Mouse (Mus musculus): ENCODE results near the gene Umps. TPM values are rescaled to one million over a fixed set of nuclear protein-coding genes. Genes with fewer than 3 reads are reported as not detected.

The Umps gene
- total RNA-seq, 2 experiments from 2014 or later = 20.4 to 23.2 TPM

- intact Hi-C loops (cut with DNase I) = no loop called here
Observed at GRCm38 (mm10) chr16:33965878-33966537, 830 bp downstream of the Umps start.

GRCm38 (mm10) chr16:33963509-33963908 is 3.3 kb downstream of the Umps start:
- intact Hi-C loops (cut with DNase I) = no loop called here
- DNase-seq = no peak

More at GRCm38 (mm10) chr16:33965878-33966537, 830 bp downstream of the Umps start:
- DNase-seq = no peak

- intact Hi-C loops (cut with DNase I) = no loop called here
- no peak for DNase-seq
Observed at GRCm38 (mm10) chr16:33954793-33955192, 12.0 kb downstream of the Umps start.

- DNase-seq = no peak
- intact Hi-C loops (cut with DNase I) = no loop called here
Observed at GRCm38 (mm10) chr16:33953008-33953407, 13.8 kb downstream of the Umps start.

GRCm38 (mm10) chr16:33950830-33951229 is 16.0 kb downstream of the Umps start:
- intact Hi-C loops (cut with DNase I) = loop anchor here (2.0 kb wide), 1 partner anchor 130 kb away; no protein-coding TSS in a partner anchor

GRCm38 (mm10) chr16:33950386-33950785 is 16.5 kb downstream of the Umps start:
- intact Hi-C loops (cut with DNase I) = loop anchor here (2.0 kb wide), 1 partner anchor 130 kb away; no protein-coding TSS in a partner anchor
- no peak for DNase-seq

More at GRCm38 (mm10) chr16:33950830-33951229, 16.0 kb downstream of the Umps start:
- peak; percentile 86 for DNase-seq

- DNase-seq = no peak
- intact Hi-C loops (cut with DNase I) = no loop called here
Observed at GRCm38 (mm10) chr16:33947664-33948571, 18.9 kb downstream of the Umps start.

GRCm38 (mm10) chr16:33946021-33946420 is 20.8 kb downstream of the Umps start:
- intact Hi-C loops (cut with DNase I) = no loop called here
- no peak for DNase-seq

- DNase-seq = no peak
Observed at GRCm38 (mm10) chr16:33944772-33945171, 22.1 kb downstream of the Umps start.

GRCm38 (mm10) chr16:33944126-33944525 is 22.7 kb downstream of the Umps start:
- DNase-seq = peak; percentile 67
- intact Hi-C loops (cut with DNase I) = no loop called here

More at GRCm38 (mm10) chr16:33944772-33945171, 22.1 kb downstream of the Umps start:
- intact Hi-C loops (cut with DNase I) = no loop called here

- DNase-seq = no peak
- intact Hi-C loops (cut with DNase I) = no loop called here
Observed at GRCm38 (mm10) chr16:33943388-33943787, 23.4 kb downstream of the Umps start.

- intact Hi-C loops (cut with DNase I) = no loop called here
- DNase-seq = peak; percentile 72
Observed at GRCm38 (mm10) chr16:33942341-33942740, 24.5 kb downstream of the Umps start.

GRCm38 (mm10) chr16:33941271-33941781 is 25.5 kb downstream of the Umps start:
- DNase-seq = peak; percentile 71
- intact Hi-C loops (cut with DNase I) = no loop called here

GRCm38 (mm10) chr16:33940095-33940494 is 26.7 kb downstream of the Umps start:
- peak; percentile 65 for DNase-seq
- intact Hi-C loops (cut with DNase I) = no loop called here

GRCm38 (mm10) chr16:33939636-33940035 is 27.2 kb downstream of the Umps start:
- intact Hi-C loops (cut with DNase I) = no loop called here
- DNase-seq = no peak

- intact Hi-C loops (cut with DNase I) = no loop called here
- no peak for DNase-seq
Observed at GRCm38 (mm10) chr16:33939133-33939531, 27.7 kb downstream of the Umps start.

GRCm38 (mm10) chr16:33938311-33939132 is 28.3 kb downstream of the Umps start:
- no peak for DNase-seq

GRCm38 (mm10) chr16:33937567-33937966 is 29.3 kb downstream of the Umps start:
- intact Hi-C loops (cut with DNase I) = no loop called here

More at GRCm38 (mm10) chr16:33938311-33939132, 28.3 kb downstream of the Umps start:
- intact Hi-C loops (cut with DNase I) = no loop called here

GRCm38 (mm10) chr16:33936885-33937284 is 30.0 kb downstream of the Umps start:
- DNase-seq = no peak
- intact Hi-C loops (cut with DNase I) = no loop called here

More at GRCm38 (mm10) chr16:33937567-33937966, 29.3 kb downstream of the Umps start:
- DNase-seq = peak; percentile 68

- intact Hi-C loops (cut with DNase I) = no loop called here
- no peak for DNase-seq
Observed at GRCm38 (mm10) chr16:33935407-33935785, 31.4 kb downstream of the Umps start.

Data from left cerebral cortex, postnatal 4 days (tissue).